Mouse (Mus musculus) neural tube, embryonic 13.5 days (tissue): ENCODE data around the gene Gps2. TPM values are rescaled to one million over a fixed set of nuclear protein-coding genes. Genes with fewer than 3 reads are reported as not detected.

Source experiments
- ATAC-seq: fragments of 200-750 bp; cut with Nextera tagmentation; 2 replicates; pipeline ENCODE4 v1.8.0; 2017; ENCODE audit warnings: low read depth, mild to moderate bottlenecking, moderate TSS enrichment, moderate library complexity
- H3K27ac ChIP-seq: fragments of 300-500 bp; sonication (generic); replicated peaks from 2 replicates; pipeline ENCODE4 v1.5.1; 2015; ENCODE audit warnings: moderate library complexity, mild to moderate bottlenecking, inconsistent platforms
- H3K27me3 ChIP-seq: fragments of 300-500 bp; sonication (generic); 2 replicates; pipeline ENCODE4 v1.6.1; 2015; ENCODE audit warnings: mild to moderate bottlenecking, inconsistent platforms
- H3K36me3 ChIP-seq: fragments of 300-500 bp; sonication (generic); 2 replicates; pipeline ENCODE4 v1.6.1; 2015; ENCODE audit warnings: mild to moderate bottlenecking, inconsistent platforms
- H3K4me1 ChIP-seq: fragments of 300-500 bp; sonication (generic); replicated peaks from 2 replicates; pipeline ENCODE4 v1.6.1; 2015; ENCODE audit warnings: inconsistent platforms
- H3K4me2 ChIP-seq: fragments of 300-500 bp; sonication (generic); 2 replicates; pipeline ENCODE4 v1.6.1; 2015; ENCODE audit warnings: inconsistent platforms, mild to moderate bottlenecking, moderate library complexity
- H3K4me3 ChIP-seq: fragments of 300-500 bp; sonication (generic); 2 replicates; pipeline ENCODE4 v1.5.1; 2015; ENCODE audit warnings: mild to moderate bottlenecking, inconsistent platforms
- H3K9ac ChIP-seq: fragments of 300-500 bp; sonication (generic); 2 replicates; pipeline ENCODE4 v1.6.1; 2015; ENCODE audit warnings: moderate library complexity, mild to moderate bottlenecking, inconsistent platforms
- H3K9me3 ChIP-seq: fragments of 300-500 bp; sonication (generic); 2 replicates; pipeline ENCODE4 v1.6.1; 2016; ENCODE audit warnings: inconsistent platforms
- WGBS: fragments of 180-500 bp; shearing (Covaris S2); methylation state at CpG from one replicate; pipeline ENCODE4 v1.1.7; 2015; 5-methylcytosine and 5-hydroxymethylcytosine counted together
- polyA plus RNA-seq: library from polyadenylated mRNA; unstranded; fragments of >200 nt; fragmentation: Nextera tagmentation; extraction: Ambion mirVana; gene quantifications from 2 replicates; pipeline ENCODE4 v1.2.1, GENCODE M21; 2015

Gps2 gene
- polyA plus RNA-seq, 1 experiment from 2014 or later: 76.5 TPM

DNA sequence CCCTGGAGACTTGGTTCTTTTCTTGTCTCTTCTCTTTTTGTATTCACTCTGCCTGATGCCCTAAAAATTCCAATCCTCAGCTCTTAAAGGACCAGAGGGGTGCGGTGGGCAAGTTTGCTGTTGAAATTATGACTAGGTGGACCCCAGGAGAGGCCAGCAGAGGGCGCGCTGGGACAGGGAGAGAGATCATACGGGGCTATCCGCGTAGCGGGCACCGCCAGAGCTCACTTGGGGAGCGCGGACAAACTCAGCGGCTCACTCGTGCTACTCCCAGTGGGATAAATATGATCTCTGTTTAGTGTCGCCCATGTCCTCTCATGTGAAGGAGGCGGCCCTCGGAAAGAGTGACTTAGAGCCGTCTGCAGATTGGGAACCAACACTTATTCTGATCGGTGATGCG is 20.5 kb downstream of the Gps2 start:
- ATAC-seq: no peak
- Histone ChIP-seq H3K36me3 (no peaks in the 10 kb centered on the region), H3K9ac (peak overlapping the region; percentile 22; the same call in 1 of the 2 replicates), H3K27ac (no peak overlapping the region), H3K4me3 (peak overlapping the region; percentile 55; the same call in 1 of the 2 replicates), H3K9me3 (no peaks in the 10 kb centered on the region), H3K4me1 (peaks cover 23% of the 10 kb centered on the region), H3K4me2 (peak overlapping the region; percentile 99), H3K27me3 (peaks cover 43% of the 10 kb centered on the region)
- under 1% methylated on average over 18 of the region's 18 CpGs for WGBS

DNA sequence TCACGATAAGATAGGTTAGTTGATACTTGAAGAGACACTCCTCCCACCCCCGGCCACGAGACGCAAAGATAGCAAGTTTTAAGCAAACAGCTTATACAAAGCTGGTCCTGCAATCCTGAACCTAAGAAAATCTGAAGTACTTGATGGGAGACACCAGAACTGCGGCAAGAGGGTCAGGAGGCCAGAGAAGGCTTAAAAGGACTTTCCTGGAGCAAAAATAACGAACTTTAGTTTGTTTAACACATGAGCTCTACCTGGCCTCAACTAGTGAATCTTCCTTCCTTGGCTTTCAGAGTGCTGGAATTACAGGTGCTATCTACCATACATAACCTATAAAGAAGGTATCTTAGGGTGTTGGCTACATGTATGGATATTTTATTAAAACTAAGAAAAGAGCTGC is 21.0 kb downstream of the Gps2 start:
- Histone ChIP-seq H3K9ac (peak overlapping the region; percentile 22; the same call in 1 of the 2 replicates), H3K27ac (no peak overlapping the region), H3K27me3 (peaks cover 48% of the 10 kb centered on the region), H3K9me3 (no peaks in the 10 kb centered on the region), H3K4me2 (peak overlapping the region; percentile 99), H3K4me3 (peak overlapping the region; percentile 55), H3K36me3 (no peaks in the 10 kb centered on the region), H3K4me1 (peaks cover 23% of the 10 kb centered on the region)
- ATAC-seq: no peak
- 19% methylated on average over 6 of the region's 6 CpGs for WGBS

DNA sequence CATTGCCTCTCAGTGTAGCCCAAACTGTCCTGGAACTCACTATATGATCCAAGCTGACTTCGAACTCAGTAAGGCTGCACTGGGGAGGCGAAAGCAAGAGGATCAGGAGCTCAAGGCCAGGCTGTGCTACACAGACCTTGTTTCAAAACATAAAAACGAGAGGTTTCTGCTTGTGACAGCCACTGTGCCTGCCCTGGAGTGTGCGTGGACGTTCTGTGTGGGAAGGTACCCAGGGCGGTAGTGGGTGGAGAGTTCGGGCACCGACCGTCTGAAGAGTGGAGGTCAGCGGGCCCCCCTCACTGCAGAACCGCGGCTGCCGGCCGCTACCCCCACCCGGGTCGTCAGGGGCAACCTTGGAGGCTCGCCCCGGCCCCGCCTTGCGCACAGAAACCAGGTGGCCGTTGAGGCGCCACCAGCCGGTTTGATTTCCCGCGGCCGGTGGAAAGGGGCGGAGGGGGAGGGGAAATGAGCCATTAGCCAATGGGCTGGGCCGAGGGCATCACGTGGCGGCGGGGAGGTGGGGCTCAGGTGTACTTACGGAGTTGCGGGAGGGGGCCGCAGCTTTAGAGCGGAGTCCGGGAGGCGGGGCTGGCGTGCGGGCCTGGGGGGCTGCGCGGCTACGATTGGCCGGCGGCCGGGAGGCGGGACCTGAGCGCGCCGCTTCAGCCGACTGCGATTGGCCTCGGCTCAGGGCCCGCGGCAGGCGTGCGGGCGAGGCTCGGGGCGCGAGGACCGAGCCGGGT is 21.6 kb downstream of the Gps2 start, which contains the start of gene Ybx2:
Gene Ybx2 (plus strand): TSS at position 660 of the 743 bp plus-strand sequence.
- Histone ChIP-seq H3K36me3 (no peaks in the 10 kb centered on the region), H3K9ac (peak within 1 kb of the TSS; percentile 74), H3K4me3 (peak within 1 kb of the TSS; percentile 55), H3K4me2 (peak within 1 kb of the TSS; percentile 99), H3K27me3 (peaks cover 50% of the 10 kb centered on the region), H3K9me3 (no peaks in the 10 kb centered on the region), H3K4me1 (peaks cover 23% of the 10 kb centered on the region), H3K27ac (no peak within 1 kb of the TSS)
- peak; percentile 87 for ATAC-seq
- 1% methylated on average over 62 of the region's 62 CpGs for WGBS

DNA sequence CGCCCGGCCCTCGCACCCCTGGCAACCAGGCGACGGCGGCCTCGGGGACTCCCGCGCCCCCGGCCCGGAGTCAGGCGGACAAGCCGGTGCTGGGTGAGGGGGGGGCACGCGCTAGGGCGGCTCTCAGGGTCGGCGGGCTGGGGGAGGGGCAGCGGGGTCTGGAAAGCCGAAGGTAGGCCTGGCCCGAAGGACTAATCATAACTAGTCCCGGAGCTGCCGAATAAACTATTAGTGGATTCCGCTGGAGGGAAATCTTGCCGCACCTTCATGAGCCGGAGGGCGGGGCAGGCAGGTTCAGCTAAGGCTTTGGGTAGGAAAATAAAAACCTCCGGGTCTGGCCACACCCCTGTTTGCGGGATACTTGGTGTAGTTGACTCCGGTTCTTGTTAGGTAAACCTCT is 22.5 kb downstream of the Gps2 start:
- peak; percentile 34 for ATAC-seq
- Histone ChIP-seq H3K9me3 (no peaks in the 10 kb centered on the region), H3K36me3 (no peaks in the 10 kb centered on the region), H3K4me2 (peak overlapping the region; percentile 99), H3K4me1 (peaks cover 26% of the 10 kb centered on the region), H3K27ac (no peak overlapping the region), H3K4me3 (peak overlapping the region; percentile 55), H3K9ac (peak overlapping the region; percentile 74), H3K27me3 (peaks cover 50% of the 10 kb centered on the region)
- WGBS: 1% methylated on average over 29 of the region's 30 CpGs

DNA sequence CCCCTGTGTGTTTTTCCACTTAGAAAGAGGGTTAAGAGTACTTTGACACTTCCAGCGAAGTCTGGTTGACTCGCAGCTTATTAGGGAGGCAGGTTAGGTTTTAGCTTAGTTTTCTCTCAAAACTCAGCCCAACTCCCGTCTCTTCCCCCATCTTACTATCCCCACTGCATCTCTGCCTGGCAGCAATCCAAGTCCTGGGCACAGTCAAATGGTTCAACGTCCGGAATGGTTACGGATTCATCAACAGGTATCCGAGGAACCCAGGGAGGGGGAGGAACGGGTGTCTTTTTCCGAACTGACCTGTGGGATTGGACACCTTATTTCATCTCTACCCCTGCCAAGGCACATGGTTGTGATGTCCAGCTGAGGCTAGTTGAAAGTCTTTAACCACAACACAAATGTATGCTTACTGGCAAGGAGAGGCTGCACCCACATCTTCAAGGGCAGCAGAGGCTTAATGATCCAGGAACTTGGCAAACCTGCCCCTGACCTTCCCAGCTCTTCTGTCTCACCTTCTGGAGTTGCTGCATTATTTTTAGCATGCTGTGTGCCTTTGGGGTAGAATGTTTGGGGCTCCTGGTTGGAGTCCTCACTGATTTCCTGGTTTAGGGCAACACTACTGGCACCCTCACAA is 23.1 kb downstream of the Gps2 start:
- ATAC-seq: no peak
- no peak overlapping the region for H3K27ac ChIP-seq
- peaks cover 26% of the 10 kb centered on the region for H3K4me1 ChIP-seq
- H3K27me3 ChIP-seq: peaks cover 50% of the 10 kb centered on the region
- H3K36me3 ChIP-seq: no peaks in the 10 kb centered on the region
- peak overlapping the region; percentile 99 for H3K4me2 ChIP-seq
- no peaks in the 10 kb centered on the region for H3K9me3 ChIP-seq
- H3K4me3 ChIP-seq: peak overlapping the region; percentile 55
- whole genome bisulfite sequencing: 43% methylated on average over 9 of the region's 9 CpGs
- H3K9ac ChIP-seq: no peak overlapping the region

DNA sequence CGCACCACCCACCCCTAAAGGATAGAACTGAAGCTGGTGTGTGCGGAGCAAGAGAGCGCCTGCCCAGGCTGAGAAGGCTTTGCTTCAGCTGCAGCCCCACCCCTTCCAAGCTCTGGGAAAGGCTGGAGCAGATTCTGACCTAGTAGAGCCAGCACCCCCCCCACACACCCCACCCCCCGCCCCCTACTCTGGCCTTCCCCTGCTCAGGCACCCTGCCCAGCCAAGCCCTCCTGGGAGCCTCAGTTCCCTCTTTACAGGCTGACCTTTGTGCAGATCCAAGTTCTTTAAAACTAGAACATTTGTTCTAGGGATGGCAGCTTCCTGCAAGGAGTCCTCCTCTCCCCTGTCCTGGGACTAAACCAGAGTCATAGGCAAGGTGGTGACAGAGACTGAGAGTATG is 23.7 kb downstream of the Gps2 start:
- no peak for ATAC-seq
- no peak overlapping the region for H3K27ac ChIP-seq
- no peaks in the 10 kb centered on the region for H3K36me3 ChIP-seq
- peaks cover 26% of the 10 kb centered on the region for H3K4me1 ChIP-seq
- H3K9ac ChIP-seq: no peak overlapping the region
- no peak overlapping the region for H3K4me2 ChIP-seq
- H3K27me3 ChIP-seq: peaks cover 50% of the 10 kb centered on the region
- H3K4me3 ChIP-seq: no peak overlapping the region
- H3K9me3 ChIP-seq: no peaks in the 10 kb centered on the region
- 53% methylated on average over 4 of the region's 4 CpGs for WGBS

DNA sequence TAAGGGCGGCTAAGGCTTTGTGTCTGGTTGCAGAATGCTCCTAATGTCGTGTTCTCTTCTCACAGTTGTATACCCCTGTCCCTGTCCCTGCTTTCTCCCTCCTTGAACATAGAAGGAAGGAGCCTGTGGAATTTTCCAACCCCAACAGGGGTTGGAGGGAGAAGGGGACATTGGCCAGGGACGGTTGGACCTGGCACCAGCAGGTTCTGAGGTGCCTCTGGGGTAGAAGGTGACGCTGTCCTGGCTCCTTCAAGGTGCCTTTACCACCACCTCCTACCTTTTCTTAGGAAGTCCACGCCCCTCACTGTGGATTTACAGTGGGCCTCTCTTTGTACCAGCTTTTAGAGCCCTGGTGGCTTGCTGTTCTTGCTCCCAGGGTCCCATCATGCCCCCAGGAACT is 24.1 kb downstream of the Gps2 start:
- Histone ChIP-seq H3K4me1 (peaks cover 26% of the 10 kb centered on the region), H3K9ac (no peak overlapping the region), H3K27ac (no peak overlapping the region), H3K36me3 (no peaks in the 10 kb centered on the region), H3K9me3 (no peaks in the 10 kb centered on the region), H3K4me3 (no peak overlapping the region), H3K4me2 (no peak overlapping the region), H3K27me3 (peaks cover 50% of the 10 kb centered on the region)
- 56% methylated on average over 5 of the region's 5 CpGs for WGBS
- no peak for ATAC-seq

DNA sequence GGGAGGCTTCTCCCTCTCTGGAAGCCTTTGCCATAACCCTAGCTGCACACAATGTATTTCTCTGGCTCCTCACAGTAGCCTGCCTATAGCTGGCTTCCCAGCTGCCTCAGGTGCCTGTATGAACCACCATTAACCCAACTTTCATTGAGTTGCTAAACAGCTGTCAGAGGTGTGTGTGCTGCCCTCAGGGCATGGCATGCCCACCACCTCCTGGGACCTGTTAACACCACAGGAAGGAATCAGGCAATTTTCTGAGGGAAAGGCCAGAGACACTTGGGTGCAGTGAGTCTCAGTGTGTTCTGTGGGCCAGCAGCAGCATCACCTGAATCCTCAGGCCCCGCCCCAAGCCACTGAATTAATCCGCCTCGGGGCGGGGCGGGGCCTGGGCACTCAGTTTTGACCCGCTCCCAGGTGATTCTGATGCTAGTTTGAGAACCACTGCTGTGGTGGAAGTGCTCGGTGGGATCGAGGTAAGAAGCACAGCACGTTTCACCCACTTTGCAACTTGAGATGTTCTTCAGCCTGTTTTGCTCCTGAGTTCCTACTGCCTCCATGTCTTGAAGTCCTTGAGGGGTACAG is 24.8 kb downstream of the Gps2 start:
- Histone ChIP-seq H3K27ac (no peak overlapping the region), H3K27me3 (peaks cover 50% of the 10 kb centered on the region), H3K9ac (no peak overlapping the region), H3K4me1 (peaks cover 26% of the 10 kb centered on the region), H3K36me3 (no peaks in the 10 kb centered on the region), H3K4me3 (no peak overlapping the region), H3K4me2 (no peak overlapping the region), H3K9me3 (no peaks in the 10 kb centered on the region)
- WGBS: 32% methylated on average over 9 of the region's 9 CpGs
- no peak for ATAC-seq

DNA sequence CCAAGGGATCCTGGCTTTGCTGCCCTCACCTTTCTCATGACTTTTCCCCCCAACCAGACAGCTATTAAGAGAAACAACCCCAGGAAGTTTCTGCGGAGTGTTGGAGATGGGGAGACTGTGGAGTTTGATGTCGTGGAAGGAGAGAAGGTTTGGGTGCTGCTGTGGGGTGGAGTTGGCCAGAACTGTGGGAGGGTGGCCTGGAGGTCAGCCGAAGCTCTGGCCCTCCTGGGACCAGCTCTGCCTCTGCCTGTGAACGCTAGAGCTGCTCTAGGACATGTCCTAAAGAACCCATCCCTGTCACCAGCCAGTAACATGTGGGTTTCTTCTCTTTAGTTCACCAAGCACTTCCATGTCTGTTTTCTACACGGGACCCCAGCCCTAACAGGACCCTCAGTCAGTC is 25.5 kb downstream of the Gps2 start:
- Histone ChIP-seq H3K4me1 (peaks cover 26% of the 10 kb centered on the region), H3K27ac (no peak overlapping the region), H3K4me2 (no peak overlapping the region), H3K4me3 (no peak overlapping the region), H3K9ac (no peak overlapping the region), H3K27me3 (peaks cover 50% of the 10 kb centered on the region), H3K9me3 (no peaks in the 10 kb centered on the region), H3K36me3 (no peaks in the 10 kb centered on the region)
- no peak for ATAC-seq
- 60% methylated on average over 5 of the region's 5 CpGs for WGBS

DNA sequence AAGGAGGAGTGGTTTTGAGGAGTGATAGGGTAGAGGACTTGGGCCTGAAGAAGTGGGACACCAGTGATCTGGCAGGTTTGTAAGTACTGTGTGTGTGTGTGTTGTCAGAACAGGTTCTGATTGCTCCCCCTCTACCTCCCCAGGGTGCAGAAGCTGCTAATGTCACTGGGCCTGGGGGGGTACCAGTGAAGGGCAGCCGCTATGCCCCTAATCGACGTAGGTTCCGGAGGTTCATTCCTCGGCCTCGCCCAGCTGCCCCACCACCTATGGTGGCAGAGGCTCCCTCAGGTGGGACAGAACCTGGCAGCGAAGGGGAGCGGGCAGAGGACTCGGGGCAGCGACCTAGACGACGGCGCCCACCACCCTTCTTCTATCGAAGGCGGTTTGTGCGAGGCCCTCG is 26.0 kb downstream of the Gps2 start:
- H3K4me2 ChIP-seq: no peak overlapping the region
- no peak for ATAC-seq
- no peaks in the 10 kb centered on the region for H3K36me3 ChIP-seq
- 95% methylated on average over 17 of the region's 17 CpGs for WGBS
- no peak overlapping the region for H3K27ac ChIP-seq
- H3K27me3 ChIP-seq: peaks cover 45% of the 10 kb centered on the region
- peaks cover 23% of the 10 kb centered on the region for H3K4me1 ChIP-seq
- H3K9me3 ChIP-seq: no peaks in the 10 kb centered on the region
- H3K4me3 ChIP-seq: no peak overlapping the region
- no peak overlapping the region for H3K9ac ChIP-seq

DNA sequence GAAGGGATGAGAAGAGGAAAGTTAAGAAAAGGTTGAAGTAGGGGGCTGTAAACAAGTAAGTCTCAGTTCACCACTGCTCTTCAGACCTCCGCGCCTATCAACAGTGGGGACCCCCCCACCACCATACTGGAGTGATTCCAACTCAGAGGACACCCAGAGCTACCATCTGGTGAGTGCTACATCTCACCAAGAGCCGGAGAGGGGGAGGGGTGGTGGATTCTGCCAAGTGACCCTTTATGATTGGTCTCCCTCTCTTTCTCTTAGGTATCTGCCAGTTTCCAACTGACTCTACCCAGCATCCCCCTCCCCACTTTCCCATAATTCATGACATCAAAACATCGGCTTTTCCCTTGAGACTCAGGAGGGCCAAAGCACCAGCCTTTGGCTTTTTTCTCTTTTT is 27.3 kb downstream of the Gps2 start:
- peaks cover 16% of the 10 kb centered on the region for H3K4me1 ChIP-seq
- H3K4me3 ChIP-seq: no peak overlapping the region
- no peak overlapping the region for H3K9ac ChIP-seq
- no peaks in the 10 kb centered on the region for H3K9me3 ChIP-seq
- H3K4me2 ChIP-seq: no peak overlapping the region
- H3K36me3 ChIP-seq: no peaks in the 10 kb centered on the region
- no peak for ATAC-seq
- 63% methylated on average over 4 of the region's 4 CpGs for WGBS
- peaks cover 39% of the 10 kb centered on the region for H3K27me3 ChIP-seq
- H3K27ac ChIP-seq: no peak overlapping the region

DNA sequence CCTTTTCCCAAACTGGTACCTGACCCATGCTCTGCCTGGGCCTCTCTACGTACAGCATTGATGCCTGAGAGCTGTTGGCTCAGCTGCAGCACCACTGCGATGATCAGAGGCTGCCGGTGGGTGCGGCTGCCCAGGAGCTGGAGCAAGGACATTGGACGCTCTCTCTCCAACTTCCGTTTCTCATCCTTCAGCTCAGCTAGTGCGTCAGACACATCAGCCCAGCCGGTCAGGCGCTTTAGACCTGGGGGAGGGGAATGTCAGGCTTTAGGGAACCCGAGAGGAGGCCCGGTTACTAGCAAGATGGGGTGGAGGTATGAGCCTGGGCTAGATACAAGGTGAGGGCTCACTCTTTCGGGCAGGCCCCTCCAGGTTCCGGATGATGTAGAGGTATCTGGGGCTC is 31.5 kb downstream of the Gps2 start:
- H3K4me1 ChIP-seq: peaks cover 17% of the 10 kb centered on the region
- no peak overlapping the region for H3K27ac ChIP-seq
- H3K9me3 ChIP-seq: no peaks in the 10 kb centered on the region
- H3K36me3 ChIP-seq: no peaks in the 10 kb centered on the region
- H3K9ac ChIP-seq: no peak overlapping the region
- H3K4me2 ChIP-seq: no peak overlapping the region
- no peaks in the 10 kb centered on the region for H3K27me3 ChIP-seq
- ATAC-seq: no peak
- H3K4me3 ChIP-seq: no peak overlapping the region
- 83% methylated on average over 13 of the region's 13 CpGs for WGBS
